Mouse (Mus musculus) ES-Bruce4 (cell line): ENCODE data around the gene Hoxc10.

Experiments used
- CTCF ChIP-seq: IDR thresholded peaks from one replicate; pipeline ENCODE4 v1.8.1; 2011; ENCODE audit warnings: low read depth, low read length
- EP300 ChIP-seq: IDR thresholded peaks from 2 replicates; pipeline ENCODE4 v1.6.1; 2011; ENCODE audit warnings: low read depth, low read length; ENCODE audit not compliant: insufficient read depth

GRCm38 (mm10) chr15:102984521-102984920 is 17.9 kb downstream of the Hoxc10 start:
- no peak for TF ChIP-seq CTCF
- TF ChIP-seq EP300 = no peak
